Mouse (Mus musculus): ENCODE measurements around the gene Lrmda.

DNA sequence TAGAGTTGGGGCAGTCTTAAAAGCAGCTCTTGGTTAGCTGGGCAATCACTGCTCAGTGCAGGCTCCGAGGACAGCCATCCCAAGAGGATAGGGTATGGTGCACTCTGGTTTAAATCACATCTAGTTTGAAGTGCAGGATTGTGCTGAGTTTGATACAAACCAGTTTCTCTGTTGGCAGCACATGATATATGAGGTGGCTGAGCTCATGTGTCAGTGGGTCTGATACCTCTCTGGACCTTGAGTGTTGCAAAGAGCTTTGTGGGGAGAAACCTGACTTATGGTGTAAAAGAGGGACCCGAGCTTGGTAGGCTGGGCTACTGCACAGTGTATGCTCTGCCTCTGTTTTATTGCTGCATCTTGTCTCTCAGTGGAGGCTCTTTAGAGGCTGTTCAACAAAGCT lies 49.7 kb downstream of the Lrmda start:
- TF ChIP-seq POLR2A (IDR thresholded peaks at IDR 0.05; ENCODE audit: insufficient read depth, low read depth, low read length) (no peak), CTCF (IDR thresholded peaks at IDR 0.05) (no peak), EP300 (IDR thresholded peaks at IDR 0.05; ENCODE audit: insufficient read depth, low read depth, low read length) (no peak)

All from heart, adult 2 months (tissue).